Mouse (Mus musculus): Measurements from ENCODE around the gene Map3k6. TPM values are rescaled to one million over a fixed set of nuclear protein-coding genes. Genes with fewer than 3 reads are reported as not detected.

Map3k6 gene
- polyA plus RNA-seq, 1 experiment: 42.8 TPM

Other genes with a start within 250 kb of the Map3k6 start
- 9.5 and 9.8 TPM in 2 replicates for gene Ahdc1, start 229.6 kb upstream of the Map3k6 start, polyA plus RNA-seq (2012; rRNA removed)
- gene Wasf2, start 110.3 kb upstream of the Map3k6 start, polyA plus RNA-seq (2012; rRNA removed): 43.5 and 66.0 TPM in 2 replicates
- gene Cd164l2, start 28.7 kb upstream of the Map3k6 start, polyA plus RNA-seq (2012; rRNA removed): 0.38 and 0.77 TPM in 2 replicates
- gene Gpr3, start 28.3 kb upstream of the Map3k6 start, polyA plus RNA-seq (2012; rRNA removed): 0.11 and 0.21 TPM in 2 replicates
- 14.4 and 15.2 TPM in 2 replicates for gene Sytl1, start 22.3 kb downstream of the Map3k6 start, polyA plus RNA-seq (2012; rRNA removed)
- 91.8 and 95.3 TPM in 2 replicates for gene Tmem222, start 37.0 kb downstream of the Map3k6 start, polyA plus RNA-seq (2012; rRNA removed)
- 41.7 and 51.0 TPM in 2 replicates for gene Wdtc1, start 112.7 kb downstream of the Map3k6 start, polyA plus RNA-seq (2012; rRNA removed)
- gene Slc9a1, start 128.9 kb downstream of the Map3k6 start, polyA plus RNA-seq (2012; rRNA removed): 32.5 and 42.8 TPM in 2 replicates
- gene Tent5b, start 239.3 kb downstream of the Map3k6 start, polyA plus RNA-seq (2012; rRNA removed): 5.1 and 5.2 TPM in 2 replicates